Mouse (Mus musculus) midbrain, embryonic 12.5 days (tissue): ENCODE data around the gene Rsf1. TPM values are rescaled to one million over a fixed set of nuclear protein-coding genes. Genes with fewer than 3 reads are reported as not detected.

Experiments
- polyA plus RNA-seq: library from polyadenylated mRNA; unstranded; fragments of >200 nt; fragmentation: Nextera tagmentation; extraction: Ambion mirVana; gene quantifications from 2 replicates; pipeline ENCODE4 v1.2.1, GENCODE M21; 2016

Gene Rsf1
- polyA plus RNA-seq, 1 experiment from 2014 or later = 31.6 TPM

Other genes starting within 250 kb of the Rsf1 start
- gene Usp35, start 247.9 kb upstream of the Rsf1 start, polyA plus RNA-seq = 3.2 and 4.1 TPM in 2 replicates
- gene Kctd21, start 247.6 kb upstream of the Rsf1 start, polyA plus RNA-seq = 5.1 and 7.1 TPM in 2 replicates
- 29.8 and 31.1 TPM in 2 replicates for gene Alg8, start 208.3 kb upstream of the Rsf1 start, polyA plus RNA-seq
- gene Ndufc2, start 179.9 kb upstream of the Rsf1 start, polyA plus RNA-seq = 344 and 345 TPM in 2 replicates
- 0.37 and 0.65 TPM in 2 replicates for gene Thrsp, start 162.2 kb upstream of the Rsf1 start, polyA plus RNA-seq
- gene Kctd14, start 128.6 kb upstream of the Rsf1 start, polyA plus RNA-seq = 0.96 and 1.4 TPM in 2 replicates
- gene Ints4, start 98.9 kb upstream of the Rsf1 start, polyA plus RNA-seq = 50.1 and 53.3 TPM in 2 replicates
- gene Aamdc, start 392 bp upstream of the Rsf1 start, polyA plus RNA-seq = 33.4 and 35.3 TPM in 2 replicates
- 195 and 202 TPM in 2 replicates for gene Clns1a, start 116.7 kb downstream of the Rsf1 start, polyA plus RNA-seq
- 5.7 and 6.9 TPM in 2 replicates for gene Aqp11, start 158.4 kb downstream of the Rsf1 start, polyA plus RNA-seq
- 121 and 137 TPM in 2 replicates for gene Pak1, start 208.7 kb downstream of the Rsf1 start, polyA plus RNA-seq